Mouse (Mus musculus) kidney, embryonic 14.5 days (tissue): Measurements from ENCODE around the gene Mamdc2. TPM values are rescaled to one million over a fixed set of nuclear protein-coding genes. Genes with fewer than 3 reads are reported as not detected.
"Not testable (repeated sequence)": the region's sequence is repeated elsewhere in the genome, so short reads cannot be mapped to it uniquely, and the experiment has no call there.

Source experiments
- ATAC-seq: fragments of 200-750 bp; cut with Nextera tagmentation; 2 replicates; pipeline ENCODE4 v1.8.0; 2017; ENCODE audit warnings: moderate number of reproducible peaks, mild to moderate bottlenecking, moderate TSS enrichment, moderate library complexity; ENCODE audit not compliant: low FRiP score, low TSS enrichment
- H3K27ac ChIP-seq: fragments of 300-500 bp; sonication (generic); 2 replicates; pipeline ENCODE4 v1.5.1; 2014; ENCODE audit warnings: low read depth, mild to moderate bottlenecking, low read length, moderate library complexity, mixed read lengths
- H3K27me3 ChIP-seq: fragments of 300-500 bp; sonication (generic); 2 replicates; pipeline ENCODE4 v1.6.1; 2014; ENCODE audit warnings: mild to moderate bottlenecking, low read length; ENCODE audit not compliant: control insufficient read depth, insufficient read depth
- H3K36me3 ChIP-seq: fragments of 300-500 bp; sonication (generic); 2 replicates; pipeline ENCODE4 v1.6.1; 2014; ENCODE audit warnings: low read length, mixed read lengths; ENCODE audit not compliant: control insufficient read depth, insufficient read depth
- H3K4me1 ChIP-seq: fragments of 300-500 bp; sonication (generic); 2 replicates; pipeline ENCODE4 v1.6.1; 2014; ENCODE audit warnings: low read length, mixed read lengths; ENCODE audit not compliant: control insufficient read depth, insufficient read depth
- H3K4me2 ChIP-seq: fragments of 300-500 bp; sonication (generic); replicated peaks from 2 replicates; pipeline ENCODE4 v1.6.1; 2014; ENCODE audit warnings: low read depth, mild to moderate bottlenecking, low read length
- H3K4me3 ChIP-seq: fragments of 300-500 bp; sonication (generic); 2 replicates; pipeline ENCODE4 v1.5.1; 2014; ENCODE audit warnings: mild to moderate bottlenecking, low read length
- H3K9ac ChIP-seq: fragments of 300-500 bp; sonication (generic); 2 replicates; pipeline ENCODE4 v1.6.1; 2014; ENCODE audit warnings: low read depth, mild to moderate bottlenecking, low read length, moderate library complexity
- H3K9me3 ChIP-seq: fragments of 300-500 bp; sonication (generic); 2 replicates; pipeline ENCODE4 v1.6.1; 2016; ENCODE audit warnings: low read length; ENCODE audit not compliant: control insufficient read depth
- WGBS: fragments of 180-500 bp; shearing (Covaris S2); extraction: QIAGEN DNeasy Blood & Tissue Kit; methylation state at CpG from one replicate; pipeline ENCODE4 v1.1.7; 2014; 5-methylcytosine and 5-hydroxymethylcytosine counted together
- polyA plus RNA-seq: library from polyadenylated mRNA; unstranded; fragments of >200 nt; fragmentation: Nextera tagmentation; extraction: Ambion mirVana; gene quantifications from 2 replicates; pipeline ENCODE4 v1.2.1, GENCODE M21; 2014

Mamdc2 gene
- polyA plus RNA-seq, result 0.57 and 1.4 TPM in 2 replicates

- Histone ChIP-seq H3K9ac (peak within 1 kb of the TSS; percentile 44), H3K4me1 (peaks cover 9% of the 10 kb centered on the region), H3K4me2 (peak within 1 kb of the TSS; percentile 88), H3K27ac (no peak within 1 kb of the TSS), H3K27me3 (no peaks in the 10 kb centered on the region), H3K4me3 (peak within 1 kb of the TSS; percentile 41), H3K9me3 (0 out of 2 replicates have a peak, but pooled peaks cover 6% of the 10 kb centered on the region), H3K36me3 (no peaks in the 10 kb centered on the region)
- ATAC-seq, result peak; percentile 71
- WGBS, result 0% methylated on average over 19 of the region's 19 CpGs
These were observed at the start of gene Mamdc2 for GRCm38 (mm10) chr19:23447988-23448497. TSS of gene Mamdc2 (minus strand) at chr19:23448442.

DNA sequence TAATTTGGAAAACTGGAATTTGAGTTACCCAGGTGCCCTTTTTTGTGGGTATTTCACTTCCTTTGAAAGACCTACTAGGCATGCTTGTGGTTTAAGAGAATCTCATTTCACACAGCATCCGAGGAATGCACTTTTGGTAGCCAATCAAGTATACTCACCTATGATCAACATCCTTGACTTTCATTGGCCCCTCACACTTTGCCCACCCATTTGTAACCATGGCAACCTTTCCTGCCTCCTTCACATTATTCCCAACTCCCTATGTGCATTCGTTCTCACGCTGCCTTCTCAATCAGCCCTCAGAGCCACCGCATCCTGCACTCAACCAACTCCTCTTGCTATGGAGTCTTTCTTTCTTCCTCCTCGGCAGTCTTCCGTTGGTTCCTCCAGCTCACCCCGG, 49.8 kb upstream of the Mamdc2 start:
- H3K9ac ChIP-seq, result no peak overlapping the region
- H3K4me1 ChIP-seq, result 0 out of 2 replicates have a peak, but pooled peaks cover 3% of the 10 kb centered on the region
- H3K9me3 ChIP-seq, result no peaks in the 10 kb centered on the region
- no peak for ATAC-seq
- no peaks in the 10 kb centered on the region for H3K36me3 ChIP-seq
- 87% methylated on average over 7 of the region's 7 CpGs for WGBS
- no peaks in the 10 kb centered on the region for H3K27me3 ChIP-seq
- H3K4me3 ChIP-seq, result no peak overlapping the region
- no peak overlapping the region for H3K4me2 ChIP-seq
- no peak overlapping the region for H3K27ac ChIP-seq

DNA sequence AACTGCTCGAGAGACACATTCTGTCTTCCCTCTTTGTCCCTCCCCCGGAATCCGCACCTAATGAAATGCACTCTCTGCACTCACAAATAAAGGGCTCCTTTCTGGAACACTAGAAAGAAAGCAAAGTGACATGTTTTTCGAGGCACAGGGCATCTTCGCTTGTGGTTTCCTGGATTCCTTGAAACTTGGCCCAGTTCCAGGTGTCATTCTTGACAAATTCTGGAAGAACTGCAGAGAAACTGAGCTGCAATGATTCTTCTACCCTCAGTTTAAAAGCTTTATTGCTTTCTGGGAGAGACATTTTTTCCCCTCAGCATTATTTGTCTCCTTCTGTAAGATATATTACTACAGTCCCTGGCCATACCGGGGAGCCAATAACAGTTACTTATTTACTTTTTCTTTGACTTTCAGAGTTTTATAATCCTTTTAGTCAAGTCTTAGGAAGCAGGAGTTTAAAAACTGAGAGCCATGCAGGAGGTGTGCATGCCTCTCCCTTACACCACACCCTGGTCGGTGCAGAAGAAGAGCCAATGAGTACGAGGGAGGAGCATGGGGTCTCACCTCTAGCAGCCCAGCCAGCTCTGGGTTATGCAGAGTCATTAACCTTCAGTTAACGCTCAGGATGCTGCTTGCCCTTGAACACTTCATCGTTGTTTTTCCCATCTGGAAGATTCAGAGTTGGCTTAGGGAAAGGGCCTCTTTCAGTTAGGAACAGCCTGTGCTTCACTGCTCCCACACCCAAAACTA, 49.1 kb upstream of the Mamdc2 start:
- no peak overlapping the region for H3K4me3 ChIP-seq
- 0 out of 2 replicates have a peak, but pooled peaks cover 3% of the 10 kb centered on the region for H3K4me1 ChIP-seq
- no peak overlapping the region for H3K9ac ChIP-seq
- ATAC-seq, result no peak
- no peak overlapping the region for H3K27ac ChIP-seq
- no peaks in the 10 kb centered on the region for H3K27me3 ChIP-seq
- no peaks in the 10 kb centered on the region for H3K36me3 ChIP-seq
- no peak overlapping the region for H3K4me2 ChIP-seq
- WGBS, result 32% methylated on average over 10 of the region's 10 CpGs
- no peaks in the 10 kb centered on the region for H3K9me3 ChIP-seq

DNA sequence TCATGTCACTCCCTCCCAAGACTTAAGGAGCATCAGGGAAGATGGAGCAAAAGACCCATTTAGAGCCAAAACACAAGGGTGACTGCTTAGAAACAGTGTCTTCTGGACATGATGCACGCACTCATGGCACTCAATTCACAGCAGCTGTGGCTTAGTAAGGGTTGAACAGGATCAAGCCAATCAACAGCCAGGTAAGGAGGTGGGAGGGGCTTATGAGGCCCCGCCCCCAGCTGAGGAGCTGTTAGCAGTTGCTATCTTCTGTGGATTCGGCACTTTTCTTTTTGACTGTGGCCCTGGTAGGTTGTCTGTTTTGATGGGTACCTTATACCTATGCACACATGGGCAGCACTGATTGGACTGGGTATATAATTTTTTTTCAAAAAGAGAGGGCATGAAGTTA, 48.3 kb upstream of the Mamdc2 start:
- no peak overlapping the region for H3K9ac ChIP-seq
- no peak for ATAC-seq
- H3K4me2 ChIP-seq, result no peak overlapping the region
- H3K4me3 ChIP-seq, result no peak overlapping the region
- no peaks in the 10 kb centered on the region for H3K27me3 ChIP-seq
- H3K27ac ChIP-seq, result no peak overlapping the region
- no peaks in the 10 kb centered on the region for H3K36me3 ChIP-seq
- H3K9me3 ChIP-seq, result no peaks in the 10 kb centered on the region
- WGBS, result 84% methylated on average over 3 of the region's 3 CpGs
- H3K4me1 ChIP-seq, result 0 out of 2 replicates have a peak, but pooled peaks cover 3% of the 10 kb centered on the region

DNA sequence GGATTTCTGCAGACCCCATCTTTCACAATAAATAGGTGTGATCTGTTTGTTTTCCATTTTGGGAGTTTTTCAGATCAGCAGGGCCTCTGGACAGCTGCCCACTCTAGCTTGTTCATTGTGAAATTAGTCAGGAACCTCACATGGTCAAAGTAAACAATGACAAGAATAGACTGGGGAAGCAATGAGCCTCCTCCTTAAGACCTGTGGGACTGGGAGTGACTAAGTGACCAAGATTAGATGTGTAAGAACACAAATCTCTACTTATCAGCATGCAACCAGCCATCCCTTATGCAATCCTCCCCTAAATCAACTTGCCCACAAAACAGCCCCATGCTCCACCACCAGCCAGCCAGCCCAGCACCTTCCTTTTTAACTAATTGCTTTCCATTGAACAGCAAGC, 44.4 kb upstream of the Mamdc2 start:
- no peak overlapping the region for H3K4me2 ChIP-seq
- H3K9me3 ChIP-seq, result no peaks in the 10 kb centered on the region
- no peak for ATAC-seq
- no peak overlapping the region for H3K27ac ChIP-seq
- no peak overlapping the region for H3K4me3 ChIP-seq
- no peaks in the 10 kb centered on the region for H3K27me3 ChIP-seq
- H3K36me3 ChIP-seq, result no peaks in the 10 kb centered on the region
- 0 out of 2 replicates have a peak, but pooled peaks cover 6% of the 10 kb centered on the region for H3K4me1 ChIP-seq
- H3K9ac ChIP-seq, result no peak overlapping the region

GRCm38 (mm10) chr19:23490703-23491102, 42.5 kb upstream of the Mamdc2 start:
- not testable (repeated sequence) for H3K4me2 ChIP-seq, H3K27me3 ChIP-seq, H3K36me3 ChIP-seq, H3K4me1 ChIP-seq, H3K4me3 ChIP-seq, H3K9me3 ChIP-seq, ATAC-seq, H3K9ac ChIP-seq, H3K27ac ChIP-seq
- 31% methylated on average over 7 of the region's 7 CpGs for WGBS

DNA sequence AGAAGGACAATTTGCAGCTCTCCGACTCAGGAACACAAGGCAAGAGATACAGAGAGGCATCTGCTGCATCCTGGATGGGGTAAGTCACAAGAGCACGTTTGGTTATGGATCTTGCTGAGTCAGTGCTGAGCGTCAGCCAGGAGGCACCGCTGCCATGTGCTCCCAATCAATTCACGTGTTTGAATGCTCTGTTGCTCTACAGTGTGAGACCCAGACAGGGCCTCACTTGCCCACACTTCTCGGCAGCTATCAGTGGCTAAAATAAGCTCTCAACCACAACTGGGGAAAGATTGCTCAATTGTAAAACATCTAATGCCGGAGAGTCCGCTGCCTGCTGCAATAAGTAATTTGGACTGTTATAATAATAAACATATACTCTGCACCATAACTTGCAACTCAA, 41.5 kb upstream of the Mamdc2 start:
- Histone ChIP-seq H3K4me3 (no peak overlapping the region), H3K9ac (no peak overlapping the region), H3K4me1 (0 out of 2 replicates have a peak, but pooled peaks cover 3% of the 10 kb centered on the region), H3K27ac (no peak overlapping the region), H3K9me3 (no peaks in the 10 kb centered on the region), H3K4me2 (no peak overlapping the region), H3K36me3 (no peaks in the 10 kb centered on the region), H3K27me3 (no peaks in the 10 kb centered on the region)
- ATAC-seq, result no peak
- WGBS, result 30% methylated on average over 8 of the region's 8 CpGs

GRCm38 (mm10) chr19:23487421-23487820, 39.2 kb upstream of the Mamdc2 start:
- H3K36me3 ChIP-seq, result no peaks in the 10 kb centered on the region
- H3K4me2 ChIP-seq, result no peak overlapping the region
- 73% methylated on average over 1 of the region's 1 CpGs for WGBS
- H3K9ac ChIP-seq, result no peak overlapping the region
- no peaks in the 10 kb centered on the region for H3K9me3 ChIP-seq
- ATAC-seq, result no peak
- no peak overlapping the region for H3K4me3 ChIP-seq
- 0 out of 2 replicates have a peak, but pooled peaks cover 3% of the 10 kb centered on the region for H3K4me1 ChIP-seq
- H3K27ac ChIP-seq, result no peak overlapping the region
- no peaks in the 10 kb centered on the region for H3K27me3 ChIP-seq

- Histone ChIP-seq H3K4me3 (no peak overlapping the region), H3K9ac (no peak overlapping the region), H3K27me3 (no peaks in the 10 kb centered on the region), H3K27ac (no peak overlapping the region), H3K36me3 (no peaks in the 10 kb centered on the region), H3K4me1 (0 out of 2 replicates have a peak, but pooled peaks cover 3% of the 10 kb centered on the region), H3K4me2 (no peak overlapping the region), H3K9me3 (no peaks in the 10 kb centered on the region)
- ATAC-seq, result no peak
- 56% methylated on average over 6 of the region's 6 CpGs for WGBS
These were observed 38.5 kb upstream of the Mamdc2 start for GRCm38 (mm10) chr19:23486631-23487270.
